Mouse (Mus musculus) monocyte, adult 59 days (primary cell): ENCODE measurements around the gene Ankrd49. TPM values are rescaled to one million over a fixed set of nuclear protein-coding genes. Genes with fewer than 3 reads are reported as not detected.

Source experiments
- total RNA-seq, 2 experiments: library from RNA; stranded (reverse); gene quantifications; one replicate each; pipeline ENCODE4 v1.2.4; 2023

The Ankrd49 gene
- total RNA-seq = 10 to 100 TPM; 24.3 to 26.0 TPM

GRCm38 (mm10) chr9:14784039-14785002, at the start of gene Ankrd49, which contains the start of gene Mre11a:
Gene Ankrd49, minus strand, starts transcription at chr9:14784856.
Gene Mre11a, plus strand, starts transcription at chr9:14784654.

GRCm38 (mm10) chr9:14770803-14771471, 13.7 kb downstream of the Ankrd49 start, which contains the start of gene 1700012B09Rik:
Gene 1700012B09Rik, minus strand, starts transcription at chr9:14771030.

DNA sequence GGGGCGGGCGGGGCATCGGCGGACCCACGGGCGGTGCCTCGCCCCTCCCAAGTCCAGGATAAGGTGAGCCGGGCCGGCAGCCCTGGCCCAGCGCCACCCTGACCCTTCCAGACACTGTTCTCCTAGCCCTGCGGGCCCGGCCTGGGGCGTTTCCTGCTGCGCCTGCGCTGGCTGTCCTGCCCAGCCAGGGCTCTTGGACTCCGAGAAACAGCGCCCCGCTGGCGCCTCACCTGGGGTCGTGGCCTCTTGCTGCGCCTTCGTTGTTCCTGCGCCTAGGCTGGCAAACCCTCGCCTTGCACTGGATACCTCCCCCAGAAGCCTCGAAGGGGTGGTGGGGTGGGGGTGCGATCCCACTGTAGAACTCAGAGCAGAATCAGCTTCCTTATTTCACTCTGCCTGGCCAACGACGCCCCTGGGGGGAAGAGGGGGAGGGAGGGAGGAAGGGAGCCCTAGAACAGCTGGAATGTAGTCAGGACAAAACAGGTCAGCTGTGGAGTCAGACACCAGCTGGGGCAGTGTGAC, 32.6 kb downstream of the Ankrd49 start, which contains the start of gene Fut4:
Gene Fut4 (minus strand): TSS at position 393 of the 522 bp plus-strand sequence.

DNA sequence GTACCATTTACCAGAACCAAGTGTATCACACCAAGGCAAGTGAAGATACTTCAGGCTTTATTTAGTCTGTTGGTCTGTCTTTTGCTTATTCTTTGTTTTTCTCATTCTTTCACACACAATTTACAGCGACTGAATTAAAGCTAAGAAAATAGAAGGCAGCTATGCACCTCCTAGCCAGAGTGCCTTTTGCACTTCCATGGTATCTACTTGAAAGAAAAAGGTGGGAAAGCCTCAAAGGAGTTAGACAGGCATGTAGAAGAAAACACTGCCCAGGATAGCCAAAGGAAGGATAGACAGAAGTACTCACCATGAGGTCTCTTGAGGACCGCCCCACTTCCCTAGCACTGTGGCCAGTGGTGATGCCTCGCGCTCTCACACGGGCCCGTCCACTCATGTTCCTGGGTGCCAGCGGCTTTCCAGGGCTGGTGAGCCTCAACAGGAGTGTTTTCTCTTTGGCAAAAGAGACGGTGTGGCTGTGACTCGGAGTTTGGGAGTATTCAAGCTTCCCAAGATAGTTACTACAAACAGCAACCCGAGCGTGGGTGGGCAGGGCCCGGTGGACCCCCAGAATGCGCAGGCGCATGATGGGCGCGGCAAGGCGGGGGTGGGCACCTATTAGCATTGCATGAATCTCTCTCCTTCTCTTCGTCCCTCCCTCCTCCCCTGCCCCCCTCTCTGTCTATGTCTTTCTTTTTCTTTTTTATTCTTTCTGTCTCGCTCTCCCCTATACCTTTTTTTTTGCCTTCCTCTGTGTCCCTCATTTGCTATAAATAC, 44.3 kb downstream of the Ankrd49 start, which contains the start of gene Piwil4:
Gene Piwil4 (minus strand): TSS at position 583 of the 774 bp plus-strand sequence.

Other genes with a start within 250 kb of the Ankrd49 start
- gene Amotl1, start 139.8 kb downstream of the Ankrd49 start, total RNA-seq = under 1 TPM; 0.09 to 0.47 TPM
- gene Piwil4, start 44.1 kb downstream of the Ankrd49 start, total RNA-seq = under 1 TPM in 1 of 2 experiments, not detected in 1; 0.33 TPM
- gene Fut4, start 32.5 kb downstream of the Ankrd49 start, total RNA-seq = 10 to 100 TPM; 19.8 to 21.0 TPM
- not detected for gene 1700012B09Rik, start 13.8 kb downstream of the Ankrd49 start, total RNA-seq
- 10 to 100 TPM; 30.7 to 31.9 TPM for gene Mre11a, start 202 bp downstream of the Ankrd49 start, total RNA-seq
- gene Gpr83, start 75.4 kb upstream of the Ankrd49 start, total RNA-seq = under 1 TPM; 0.47 to 0.55 TPM
- not detected for gene Izumo1r, start 119.1 kb upstream of the Ankrd49 start, total RNA-seq